In the genomic region with DNA sequence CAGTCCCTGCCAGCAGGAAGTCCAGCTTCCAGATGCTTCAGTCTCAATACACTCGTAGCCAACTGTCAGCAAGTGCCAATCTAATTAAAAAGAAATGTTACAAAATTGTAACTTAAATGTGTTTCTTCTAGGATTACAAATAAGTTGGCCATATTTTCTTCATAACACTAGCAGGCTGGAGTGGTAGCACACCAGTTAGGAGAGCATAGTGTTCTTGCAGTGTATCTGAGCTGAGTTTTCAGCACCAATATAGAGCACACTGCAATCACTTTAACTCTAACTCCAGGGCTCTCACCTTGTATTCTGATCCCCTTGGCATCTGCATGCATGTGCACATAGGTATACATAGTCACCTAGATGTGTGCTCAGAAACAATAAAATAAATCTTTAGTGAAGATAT, we compare ENCODE assay signal across 25 mouse cellular contexts.
DNase-seq lines count a peak whose midpoint lies in the region; ATAC-seq and TF ChIP-seq lines count a peak whose summit lies in the region.
"Had no signal": no experiment of that assay in that cellular context is flagged by ENCODE, and none has a peak within 500 bp of the region (broad histone marks: within the 10 kb centered on the region; RNA-seq: fewer than 3 reads in every experiment).

No protein-coding gene starts in this region.

- no peaks in the 10 kb centered on the region for H3K9me3 ChIP-seq in forebrain, embryonic 15.5 days
- no peaks in the 10 kb centered on the region for H3K9me3 ChIP-seq in forebrain, embryonic 11.5 days (ENCODE audit: control insufficient read depth, low read length)
- no peaks in the 10 kb centered on the region for H3K9me3 ChIP-seq in hindbrain, postnatal 0 days (ENCODE audit: low read length)
- H3K9me3 ChIP-seq in hindbrain, embryonic 10.5 days, result no peaks in the 10 kb centered on the region
- H3K9me3 ChIP-seq: embryonic facial prominence, embryonic 12.5 days; embryonic facial prominence, embryonic 15.5 days; hindbrain, embryonic 13.5 days had no signal

- H3K27me3 ChIP-seq in forebrain, embryonic 15.5 days, result no peaks in the 10 kb centered on the region
- H3K27me3 ChIP-seq in forebrain, embryonic 11.5 days (ENCODE audit: control insufficient read depth, insufficient read depth, low read length), result no peaks in the 10 kb centered on the region
- no peaks in the 10 kb centered on the region for H3K27me3 ChIP-seq in hindbrain, postnatal 0 days (ENCODE audit: insufficient read depth, low read length)
- no peaks in the 10 kb centered on the region for H3K27me3 ChIP-seq in hindbrain, embryonic 10.5 days (ENCODE audit: insufficient read depth, poor library complexity, severe bottlenecking)
- H3K27me3 ChIP-seq: embryonic facial prominence, embryonic 12.5 days; embryonic facial prominence, embryonic 15.5 days; hindbrain, embryonic 13.5 days had no signal

- no peak for DNase-seq in forebrain, embryonic 11.5 days (ENCODE audit: low spot score)
- DNase-seq in hindbrain, postnatal 0 days (ENCODE audit: low spot score), result peak; percentile 6
- DNase-seq in hindbrain, embryonic 10.5 days (ENCODE audit: low spot score), result no peak
- DNase-seq in brain, adult 2 months (ENCODE audit: low read depth, low spot score), result peak; percentile 3
- DNase-seq in brain, embryonic 14.5 days (ENCODE audit: low read depth), result peak; percentile 41
- no peak for DNase-seq in testis, postnatal 10 days (ENCODE audit: low spot score)
- no peak for DNase-seq in ovary, postnatal 36 days (ENCODE audit: low spot score)
- DNase-seq: adrenal gland, adult 2 months; adrenal gland, postnatal 14 days; cerebellum, adult 11-12 months; cerebellum, adult 9-10 months; cerebellum, postnatal 25 days; gastrocnemius, adult 2 months; gastrocnemius, postnatal 14 days; heart, adult 11 months; kidney, adult 18-20 months had no signal

- no peak overlapping the region for H3K27ac ChIP-seq in forebrain, embryonic 15.5 days (replicated peaks)
- no peak overlapping the region for H3K27ac ChIP-seq in forebrain, embryonic 11.5 days (ENCODE audit: low read depth, low read length)
- no peak overlapping the region for H3K27ac ChIP-seq in hindbrain, postnatal 0 days
- H3K27ac ChIP-seq in hindbrain, embryonic 10.5 days, result no peak overlapping the region
- H3K27ac ChIP-seq: embryonic facial prominence, embryonic 12.5 days; embryonic facial prominence, embryonic 15.5 days; gastrocnemius, adult 2 months; hindbrain, embryonic 13.5 days had no signal

- no peak for TF ChIP-seq POLR2A in brain, embryonic 14.5 days (IDR thresholded peaks at IDR 0.05; ENCODE audit: borderline replicate concordance, extremely low read depth, insufficient read depth, insufficient read length, poor library complexity, severe bottlenecking)

- 35% methylated on average over 1 of the region's 1 CpGs for WGBS in forebrain, embryonic 15.5 days
- WGBS in forebrain, embryonic 11.5 days, result 79% methylated on average over 1 of the region's 1 CpGs
- WGBS in hindbrain, postnatal 0 days, result 30% methylated on average over 1 of the region's 1 CpGs
- WGBS in hindbrain, embryonic 10.5 days, result 83% methylated on average over 1 of the region's 1 CpGs

- TF ChIP-seq CTCF in hindbrain, postnatal 0 days (IDR thresholded peaks at IDR 0.05; ENCODE audit: low read depth), result no peak
- no peak for TF ChIP-seq CTCF in brain, embryonic 14.5 days (IDR thresholded peaks at IDR 0.05; ENCODE audit: borderline replicate concordance, extremely low read depth, insufficient read depth, insufficient read length)

- no peak overlapping the region for H3K4me3 ChIP-seq in forebrain, embryonic 15.5 days
- H3K4me3 ChIP-seq in forebrain, embryonic 11.5 days (ENCODE audit: low read depth, low read length), result no peak overlapping the region
- H3K4me3 ChIP-seq in hindbrain, postnatal 0 days (ENCODE audit: low read length), result no peak overlapping the region
- H3K4me3 ChIP-seq in hindbrain, embryonic 10.5 days, result no peak overlapping the region
- H3K4me3 ChIP-seq: embryonic facial prominence, embryonic 12.5 days; embryonic facial prominence, embryonic 15.5 days; gastrocnemius, adult 2 months; hindbrain, embryonic 13.5 days had no signal

- H3K9ac ChIP-seq in forebrain, embryonic 15.5 days (replicated peaks), result no peak overlapping the region
- H3K9ac ChIP-seq in forebrain, embryonic 11.5 days (ENCODE audit: low read length), result no peak overlapping the region
- H3K9ac ChIP-seq in hindbrain, postnatal 0 days (replicated peaks; ENCODE audit: low read length), result no peak overlapping the region
- H3K9ac ChIP-seq: embryonic facial prominence, embryonic 12.5 days; embryonic facial prominence, embryonic 15.5 days; hindbrain, embryonic 13.5 days had no signal

- peak; percentile 57 for ATAC-seq in forebrain, embryonic 15.5 days (replicated peaks)
- ATAC-seq in forebrain, embryonic 11.5 days (replicated peaks; ENCODE audit: low FRiP score), result no peak
- no peak for ATAC-seq in hindbrain, postnatal 0 days
- ATAC-seq: CD4-positive, CD25-positive, alpha-beta regulatory T cell, adult 4 months; hindbrain, embryonic 16.5 days; inflammation-experienced regulatory T-cells, adult 6 months; intestine, embryonic 16.5 days had no signal

- H3K4me1 ChIP-seq in forebrain, embryonic 15.5 days, result no peaks in the 10 kb centered on the region
- no peaks in the 10 kb centered on the region for H3K4me1 ChIP-seq in forebrain, embryonic 11.5 days (replicated peaks; ENCODE audit: control insufficient read depth, insufficient read depth, low read length)
- no peaks in the 10 kb centered on the region for H3K4me1 ChIP-seq in hindbrain, postnatal 0 days (ENCODE audit: insufficient read depth, low read length)
- no peaks in the 10 kb centered on the region for H3K4me1 ChIP-seq in hindbrain, embryonic 10.5 days (replicated peaks)
- H3K4me1 ChIP-seq: embryonic facial prominence, embryonic 12.5 days; embryonic facial prominence, embryonic 15.5 days; hindbrain, embryonic 13.5 days had no signal

- no peaks in the 10 kb centered on the region for H3K36me3 ChIP-seq in forebrain, embryonic 15.5 days
- no peaks in the 10 kb centered on the region for H3K36me3 ChIP-seq in forebrain, embryonic 11.5 days (ENCODE audit: control insufficient read depth, insufficient read depth, low read length)
- H3K36me3 ChIP-seq in hindbrain, postnatal 0 days (ENCODE audit: insufficient read depth, low read length), result no peaks in the 10 kb centered on the region
- no peaks in the 10 kb centered on the region for H3K36me3 ChIP-seq in hindbrain, embryonic 10.5 days
- H3K36me3 ChIP-seq: embryonic facial prominence, embryonic 12.5 days; embryonic facial prominence, embryonic 15.5 days; hindbrain, embryonic 13.5 days had no signal

- no peak overlapping the region for H3K4me2 ChIP-seq in forebrain, embryonic 15.5 days (replicated peaks)
- H3K4me2 ChIP-seq in forebrain, embryonic 11.5 days (ENCODE audit: low read depth, low read length, severe bottlenecking), result no peak overlapping the region
- H3K4me2 ChIP-seq in hindbrain, postnatal 0 days (ENCODE audit: low read depth, low read length), result no peak overlapping the region
- H3K4me2 ChIP-seq: embryonic facial prominence, embryonic 12.5 days; embryonic facial prominence, embryonic 15.5 days; heart, embryonic 11.5 days; hindbrain, embryonic 13.5 days had no signal

Comparison
In these comparisons a context has a peak if more than half of its experiments do, and no peak if none do; other contexts are left out.
1. DNase-seq: peak in hindbrain, postnatal 0 days (single experiment), brain, adult 2 months (single experiment) and brain, embryonic 14.5 days (single experiment); none in forebrain, embryonic 11.5 days (single experiment), hindbrain, embryonic 10.5 days (single experiment), testis, postnatal 10 days (single experiment) and ovary, postnatal 36 days (single experiment).